Mouse (Mus musculus): ENCODE data around the gene Lemd2. TPM values are rescaled to one million over a fixed set of nuclear protein-coding genes. Genes with fewer than 3 reads are reported as not detected.
A peak's percentile ranks its signal among the peaks of the same experiment; 100 is the strongest.

Gene Lemd2
- polyA plus RNA-seq, 1 experiment from 2014 or later = 16.8 TPM

- 77% methylated on average over 3 of the region's 3 CpGs for WGBS
These were observed 30.6 kb downstream of the Lemd2 start for GRCm38 (mm10) chr17:27173715-27174114.

DNA sequence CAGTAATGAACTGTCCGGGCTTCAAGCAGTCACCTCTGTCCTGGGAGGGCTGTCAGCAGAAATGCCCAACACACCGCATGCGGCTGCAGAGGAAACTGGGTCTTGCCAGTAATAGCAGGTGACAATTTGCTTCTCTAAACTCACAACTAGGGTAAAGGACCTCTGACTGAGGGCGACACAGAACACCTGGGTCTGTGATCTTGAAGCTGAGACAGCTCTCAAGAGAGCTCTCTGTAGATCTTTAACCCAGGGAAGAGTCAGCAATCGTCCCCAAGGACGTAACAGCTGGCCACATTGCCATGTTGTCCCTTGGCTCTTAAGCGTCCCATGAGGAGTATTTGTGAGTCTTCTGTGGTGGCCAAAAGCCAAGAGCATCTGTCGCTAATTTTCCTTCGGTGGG is 31.8 kb downstream of the Lemd2 start:
- Histone ChIP-seq H3K4me3 (no peak overlapping the region), H3K27ac (ENCODE audit: poor library complexity, severe bottlenecking) (no peak overlapping the region), H3K9ac (no peak overlapping the region), H3K27me3 (replicated peaks) (0 out of 2 replicates have a peak, but pooled peaks cover 4% of the 10 kb centered on the region), H3K4me2 (no peak overlapping the region), H3K4me1 (replicated peaks) (peaks cover 8% of the 10 kb centered on the region), H3K36me3 (no peaks in the 10 kb centered on the region), H3K9me3 (replicated peaks) (no peaks in the 10 kb centered on the region)
- ATAC-seq (ENCODE audit: insufficient number of reproducible peaks, low FRiP score) = no peak
- WGBS = 84% methylated on average over 9 of the region's 9 CpGs

More at GRCm38 (mm10) chr17:27173715-27174114, 30.6 kb downstream of the Lemd2 start:
- H3K27me3 ChIP-seq (replicated peaks) = 0 out of 2 replicates have a peak, but pooled peaks cover 4% of the 10 kb centered on the region
- no peak overlapping the region for H3K4me3 ChIP-seq
- H3K36me3 ChIP-seq = no peaks in the 10 kb centered on the region
- no peak for ATAC-seq (ENCODE audit: insufficient number of reproducible peaks, low FRiP score)
- H3K9ac ChIP-seq = no peak overlapping the region
- H3K9me3 ChIP-seq (replicated peaks) = 0 out of 2 replicates have a peak, but pooled peaks cover 3% of the 10 kb centered on the region
- no peak overlapping the region for H3K4me2 ChIP-seq
- peaks cover 5% of the 10 kb centered on the region; the same call in 1 of the 2 replicates for H3K4me1 ChIP-seq (replicated peaks)
- H3K27ac ChIP-seq (ENCODE audit: poor library complexity, severe bottlenecking) = no peak overlapping the region

DNA sequence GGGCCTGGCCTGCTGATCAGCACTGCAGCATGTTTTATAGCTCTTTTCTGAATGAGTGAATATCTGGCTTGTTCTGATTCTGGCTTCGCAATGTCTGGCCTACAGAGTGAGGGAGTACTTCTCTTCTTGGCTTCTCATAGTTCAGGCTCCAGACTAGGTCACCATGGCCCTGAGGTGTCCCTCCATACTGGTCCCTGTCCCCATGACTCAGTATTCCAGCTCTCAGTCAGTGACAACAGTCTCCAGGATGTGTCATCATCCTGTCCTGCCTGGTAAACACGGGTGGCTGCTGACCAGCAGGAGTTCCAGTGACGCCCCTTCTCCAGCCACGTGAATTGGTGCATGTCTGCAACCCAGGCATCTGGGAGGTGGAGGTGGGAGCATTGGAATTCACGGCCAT is 33.1 kb downstream of the Lemd2 start:
- 70% methylated on average over 5 of the region's 5 CpGs for WGBS
- Histone ChIP-seq H3K36me3 (no peaks in the 10 kb centered on the region), H3K9me3 (replicated peaks) (no peaks in the 10 kb centered on the region), H3K4me3 (no peak overlapping the region), H3K9ac (no peak overlapping the region), H3K27me3 (replicated peaks) (peaks cover 14% of the 10 kb centered on the region; the same call in 1 of the 2 replicates), H3K4me1 (replicated peaks) (peaks cover 12% of the 10 kb centered on the region), H3K4me2 (no peak overlapping the region), H3K27ac (ENCODE audit: poor library complexity, severe bottlenecking) (no peak overlapping the region)
- no peak for ATAC-seq (ENCODE audit: insufficient number of reproducible peaks, low FRiP score)

- ATAC-seq (ENCODE audit: insufficient number of reproducible peaks, low FRiP score) = no peak
- WGBS = 70% methylated on average over 11 of the region's 11 CpGs
- Histone ChIP-seq H3K9me3 (replicated peaks) (no peaks in the 10 kb centered on the region), H3K4me3 (no peak overlapping the region), H3K4me2 (no peak overlapping the region), H3K27ac (ENCODE audit: poor library complexity, severe bottlenecking) (no peak overlapping the region), H3K9ac (no peak overlapping the region), H3K36me3 (no peaks in the 10 kb centered on the region), H3K4me1 (replicated peaks) (peaks cover 7% of the 10 kb centered on the region), H3K27me3 (replicated peaks) (peaks cover 14% of the 10 kb centered on the region; the same call in 1 of the 2 replicates)
These were observed 34.1 kb downstream of the Lemd2 start for GRCm38 (mm10) chr17:27169952-27170695.

DNA sequence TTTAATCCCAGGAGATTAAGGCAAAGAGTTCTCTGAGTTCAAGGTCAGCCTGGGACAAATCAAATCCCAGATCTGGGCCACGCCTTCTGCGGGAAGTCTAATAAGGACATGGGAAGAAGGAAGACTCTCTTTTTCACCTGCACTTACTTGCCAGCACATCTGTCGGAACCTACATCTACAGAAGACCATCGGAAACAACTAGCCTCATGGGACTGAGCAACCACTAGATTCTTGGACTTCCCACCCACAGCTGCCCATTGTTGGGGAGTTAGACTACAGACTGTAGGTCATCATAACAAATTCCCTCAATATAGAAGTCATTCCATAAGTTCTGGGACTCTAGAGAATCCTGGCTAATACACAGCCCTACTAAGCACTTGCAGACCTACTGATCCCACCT is 35.7 kb downstream of the Lemd2 start:
- WGBS = 88% methylated on average over 4 of the region's 4 CpGs
- Histone ChIP-seq H3K9ac (no peak overlapping the region), H3K9me3 (replicated peaks) (no peaks in the 10 kb centered on the region), H3K4me3 (no peak overlapping the region), H3K4me2 (no peak overlapping the region), H3K36me3 (no peaks in the 10 kb centered on the region), H3K27me3 (replicated peaks) (peaks cover 14% of the 10 kb centered on the region; the same call in 1 of the 2 replicates), H3K4me1 (replicated peaks) (peaks cover 7% of the 10 kb centered on the region), H3K27ac (ENCODE audit: poor library complexity, severe bottlenecking) (no peak overlapping the region)
- ATAC-seq (ENCODE audit: insufficient number of reproducible peaks, low FRiP score) = no peak

DNA sequence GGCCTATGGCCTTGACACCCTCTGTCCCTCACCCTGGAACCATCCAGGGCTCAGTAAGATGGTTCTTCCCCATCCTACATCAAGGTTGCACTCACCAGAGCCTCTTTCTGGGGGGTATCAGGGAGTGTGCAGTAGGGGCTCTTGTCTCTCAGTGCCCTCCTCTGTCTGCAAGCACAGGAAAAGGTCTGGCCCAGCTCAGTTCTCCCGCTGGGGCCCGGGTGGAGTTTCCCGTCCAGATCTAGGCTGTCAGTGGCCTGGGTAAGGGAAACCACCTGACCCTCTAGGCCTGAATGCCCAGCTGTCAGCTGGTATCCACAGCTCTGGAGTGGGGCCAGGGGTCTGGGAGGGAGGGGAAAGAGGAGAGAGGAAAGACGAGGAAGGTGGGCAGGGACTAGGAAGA is 36.7 kb downstream of the Lemd2 start, which contains the start of gene Ip6k3:
Gene Ip6k3 (minus strand): TSS at position 251 of the 400 bp plus-strand sequence.
- 0 out of 2 replicates have a peak within 1 kb of the TSS, but pooled peaks have one; percentile 2 for H3K9ac ChIP-seq
- no peaks in the 10 kb centered on the region for H3K9me3 ChIP-seq (replicated peaks)
- no peak within 1 kb of the TSS for H3K27ac ChIP-seq (ENCODE audit: poor library complexity, severe bottlenecking)
- H3K4me2 ChIP-seq = no peak within 1 kb of the TSS
- H3K36me3 ChIP-seq = no peaks in the 10 kb centered on the region
- peaks cover 7% of the 10 kb centered on the region for H3K4me1 ChIP-seq (replicated peaks)
- peak; percentile 58 for ATAC-seq (ENCODE audit: insufficient number of reproducible peaks, low FRiP score)
- H3K27me3 ChIP-seq (replicated peaks) = peaks cover 14% of the 10 kb centered on the region; the same call in 1 of the 2 replicates
- no peak within 1 kb of the TSS for H3K4me3 ChIP-seq
- 30% methylated on average over 4 of the region's 4 CpGs for WGBS

DNA sequence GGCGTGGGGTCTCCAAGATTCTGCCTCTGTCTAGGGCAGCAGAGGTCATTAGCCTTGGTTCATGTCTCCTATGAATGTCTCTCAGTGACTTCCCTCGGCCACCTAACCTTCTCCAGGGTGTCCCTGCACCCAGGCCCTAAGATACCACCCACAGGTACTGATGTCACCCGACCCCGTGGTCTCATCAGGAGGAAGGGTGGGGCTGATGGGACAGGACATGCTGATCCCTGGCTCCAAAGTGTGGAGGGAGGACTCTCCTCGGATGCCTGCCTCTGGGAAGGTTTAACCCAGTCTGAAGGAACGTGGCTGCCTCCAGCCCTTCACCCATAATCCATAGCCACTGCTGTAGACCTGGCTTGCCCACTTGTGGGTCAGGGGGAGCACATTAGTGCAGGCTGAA is 37.4 kb downstream of the Lemd2 start:
- H3K27me3 ChIP-seq (replicated peaks) = peaks cover 14% of the 10 kb centered on the region; the same call in 1 of the 2 replicates
- WGBS = 67% methylated on average over 6 of the region's 6 CpGs
- peaks cover 7% of the 10 kb centered on the region for H3K4me1 ChIP-seq (replicated peaks)
- no peak overlapping the region for H3K4me2 ChIP-seq
- 0 out of 2 replicates have a peak overlapping the region, but pooled peaks have one; percentile 2 for H3K9ac ChIP-seq
- ATAC-seq (ENCODE audit: insufficient number of reproducible peaks, low FRiP score) = no peak
- no peaks in the 10 kb centered on the region for H3K36me3 ChIP-seq
- no peak overlapping the region for H3K27ac ChIP-seq (ENCODE audit: poor library complexity, severe bottlenecking)
- H3K9me3 ChIP-seq (replicated peaks) = no peaks in the 10 kb centered on the region
- no peak overlapping the region for H3K4me3 ChIP-seq

GRCm38 (mm10) chr17:27165054-27165773 is 39.1 kb downstream of the Lemd2 start:
- Histone ChIP-seq H3K9ac (no peak overlapping the region), H3K27ac (ENCODE audit: poor library complexity, severe bottlenecking) (no peak overlapping the region)
- WGBS = 59% methylated on average over 8 of the region's 8 CpGs

GRCm38 (mm10) chr17:27160905-27161304 is 43.4 kb downstream of the Lemd2 start:
- Histone ChIP-seq H3K27ac (ENCODE audit: poor library complexity, severe bottlenecking) (no peak overlapping the region), H3K4me2 (no peak overlapping the region), H3K4me3 (no peak overlapping the region), H3K9me3 (replicated peaks) (no peaks in the 10 kb centered on the region), H3K4me1 (replicated peaks) (peaks cover 22% of the 10 kb centered on the region), H3K27me3 (replicated peaks) (no peaks in the 10 kb centered on the region), H3K9ac (peak overlapping the region; percentile 5; the same call in 1 of the 2 replicates), H3K36me3 (no peaks in the 10 kb centered on the region)
- 67% methylated on average over 4 of the region's 4 CpGs for WGBS
- ATAC-seq (ENCODE audit: insufficient number of reproducible peaks, low FRiP score) = no peak

More at GRCm38 (mm10) chr17:27165054-27165773, 39.1 kb downstream of the Lemd2 start:
- no peak overlapping the region for H3K4me2 ChIP-seq
- no peaks in the 10 kb centered on the region for H3K36me3 ChIP-seq
- no peak for ATAC-seq (ENCODE audit: insufficient number of reproducible peaks, low FRiP score)
- no peaks in the 10 kb centered on the region for H3K9me3 ChIP-seq (replicated peaks)
- peaks cover 12% of the 10 kb centered on the region for H3K4me1 ChIP-seq (replicated peaks)
- H3K4me3 ChIP-seq = no peak overlapping the region
- peaks cover 10% of the 10 kb centered on the region; the same call in 1 of the 2 replicates for H3K27me3 ChIP-seq (replicated peaks)

- WGBS = 70% methylated on average over 7 of the region's 7 CpGs
- no peaks in the 10 kb centered on the region for H3K27me3 ChIP-seq (replicated peaks)
- no peak overlapping the region for H3K27ac ChIP-seq (ENCODE audit: poor library complexity, severe bottlenecking)
- H3K4me2 ChIP-seq = no peak overlapping the region
- no peaks in the 10 kb centered on the region for H3K36me3 ChIP-seq
- no peak overlapping the region for H3K9ac ChIP-seq
- peaks cover 25% of the 10 kb centered on the region for H3K4me1 ChIP-seq (replicated peaks)
- no peak for ATAC-seq (ENCODE audit: insufficient number of reproducible peaks, low FRiP score)
- no peaks in the 10 kb centered on the region for H3K9me3 ChIP-seq (replicated peaks)
- no peak overlapping the region for H3K4me3 ChIP-seq
These were observed 45.1 kb downstream of the Lemd2 start for GRCm38 (mm10) chr17:27159169-27159568.

- no peak for ATAC-seq (ENCODE audit: insufficient number of reproducible peaks, low FRiP score)
- Histone ChIP-seq H3K9me3 (replicated peaks) (no peaks in the 10 kb centered on the region), H3K4me2 (no peak overlapping the region), H3K9ac (0 out of 2 replicates have a peak overlapping the region, but pooled peaks have one; percentile 2), H3K4me3 (no peak overlapping the region), H3K4me1 (replicated peaks) (peaks cover 32% of the 10 kb centered on the region), H3K27me3 (replicated peaks) (no peaks in the 10 kb centered on the region), H3K27ac (ENCODE audit: poor library complexity, severe bottlenecking) (no peak overlapping the region), H3K36me3 (no peaks in the 10 kb centered on the region)
- 73% methylated on average over 6 of the region's 6 CpGs for WGBS
These were observed 45.8 kb downstream of the Lemd2 start for GRCm38 (mm10) chr17:27158439-27158838.

Measured in heart, embryonic 12.5 days (tissue).